Mouse (Mus musculus) A20 (cell line): ENCODE results near the gene Suco.
A peak's percentile ranks its signal among the peaks of the same experiment; 100 is the strongest.

ENCODE experiments used
- DNase-seq: peaks from one replicate; pipeline ENCODE4 v3.0.0-alpha.2; 2011; ENCODE audit warnings: low read depth, low spot score

Gene Suco

GRCm38 (mm10) chr1:161894553-161894952, 18.1 kb upstream of the Suco start:
- DNase-seq, result no peak

GRCm38 (mm10) chr1:161894126-161894525, 17.6 kb upstream of the Suco start:
- no peak for DNase-seq

- peak; percentile 40 for DNase-seq
Observed at GRCm38 (mm10) chr1:161888823-161889222, 12.3 kb upstream of the Suco start.

- no peak for DNase-seq
Observed at GRCm38 (mm10) chr1:161887679-161888260, 11.3 kb upstream of the Suco start.

DNA sequence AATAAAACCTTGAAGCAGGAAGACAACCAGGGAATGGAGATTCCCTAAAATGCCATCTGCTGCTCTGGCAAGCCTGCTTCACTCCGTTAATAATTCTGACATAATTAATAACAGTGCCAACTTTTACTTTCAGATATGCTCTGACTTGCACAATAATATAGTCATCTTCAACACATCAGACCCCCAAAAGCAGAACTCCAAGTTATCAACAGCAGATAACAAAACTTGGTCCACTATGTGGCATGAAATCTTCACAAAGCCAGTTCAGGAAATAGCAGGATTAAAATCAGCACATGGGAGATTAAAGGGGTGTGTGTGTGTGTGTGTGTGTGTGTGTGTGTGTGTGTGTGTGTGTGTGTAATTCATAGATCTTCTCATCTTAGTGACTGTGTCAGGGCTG, 9.3 kb upstream of the Suco start:
- no peak for DNase-seq

DNA sequence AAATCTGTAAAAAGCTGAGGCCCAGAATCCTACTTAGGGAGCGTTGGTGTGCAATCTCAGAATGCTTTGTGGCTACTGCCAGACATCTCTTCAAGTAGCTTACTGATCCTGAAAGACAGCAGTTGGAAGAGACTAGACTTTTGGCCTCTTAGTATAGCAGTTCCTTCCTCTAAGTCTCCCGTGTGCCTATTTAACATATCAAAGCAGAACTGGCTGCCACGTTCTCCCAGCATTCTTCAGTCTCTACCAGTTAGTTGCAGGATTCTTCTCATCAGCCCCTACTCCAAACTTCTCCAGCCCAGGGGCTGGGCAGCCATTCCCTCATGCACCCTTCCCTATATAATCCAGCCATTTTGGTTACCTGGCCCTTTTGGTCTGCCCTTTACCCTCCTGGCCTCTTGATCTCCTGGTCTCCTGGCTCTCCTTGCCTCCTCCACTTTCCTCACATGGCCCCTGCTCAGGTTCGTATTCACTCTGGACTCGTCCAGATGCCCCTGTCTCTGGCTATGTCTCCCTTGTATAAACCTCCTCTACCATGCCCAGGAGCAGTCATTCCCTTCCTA, 1.2 kb upstream of the Suco start:
- no peak for DNase-seq

DNA sequence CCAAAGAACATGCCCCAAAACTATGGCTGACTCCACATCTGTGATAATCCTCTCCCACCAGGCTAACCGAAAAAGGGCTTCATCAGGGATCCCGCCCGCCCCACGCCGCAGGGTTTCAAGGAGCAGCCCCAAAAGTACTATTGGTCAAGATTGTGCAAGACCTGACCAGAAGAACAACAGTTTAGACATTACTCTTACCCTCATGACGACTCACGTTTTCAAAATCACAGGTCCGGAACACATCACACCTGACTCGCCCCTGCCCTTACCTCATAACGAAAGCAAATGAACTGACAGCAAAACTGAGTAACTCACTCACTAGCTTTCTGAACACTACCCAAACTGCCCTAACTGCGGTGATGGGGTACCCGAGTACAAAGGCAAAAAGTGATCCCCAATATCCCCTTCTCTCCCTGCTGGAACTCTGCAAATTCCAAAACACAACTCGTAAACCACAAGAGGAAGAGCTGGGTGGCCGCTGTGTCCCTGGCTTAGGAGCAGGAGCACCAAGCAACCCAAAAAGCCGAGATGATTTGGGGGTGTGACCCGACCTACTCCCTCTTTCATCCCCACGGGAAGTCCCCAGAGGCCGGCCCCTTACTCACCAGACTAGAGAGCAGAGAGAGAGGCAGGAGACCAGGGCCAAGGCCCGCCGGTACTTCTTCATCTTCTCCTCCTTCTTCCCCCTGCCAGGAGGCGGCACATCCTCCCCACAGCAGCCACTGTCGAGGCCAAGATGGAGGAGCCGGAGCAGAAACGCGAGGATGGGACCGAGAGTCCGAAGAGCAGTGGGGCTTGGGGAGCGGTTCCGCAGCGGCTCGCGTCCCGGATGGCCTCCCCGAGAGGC, 553 bp downstream of the Suco start:
- peak; percentile 86 for DNase-seq

GRCm38 (mm10) chr1:161869422-161869821, 7.1 kb downstream of the Suco start:
- DNase-seq, result no peak

DNA sequence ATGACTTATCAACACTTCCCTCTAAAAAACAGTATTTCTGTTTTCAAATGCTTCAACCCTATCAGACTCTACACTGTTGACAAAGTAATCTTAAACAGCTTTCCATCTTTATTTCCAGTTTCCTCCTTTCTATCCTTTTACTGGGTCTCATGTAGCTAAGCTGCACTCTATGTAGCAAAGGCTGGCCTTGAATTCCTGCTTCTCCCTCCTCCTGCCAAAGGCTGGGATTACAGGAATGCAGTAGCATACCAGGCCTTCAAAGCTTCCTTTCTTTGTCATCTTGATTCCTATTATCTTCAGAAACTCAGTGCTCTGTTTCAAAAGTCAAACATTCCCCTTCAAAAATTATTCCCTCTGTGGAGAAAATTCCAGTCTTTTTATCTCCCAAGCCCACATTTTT, 8.1 kb downstream of the Suco start:
- no peak for DNase-seq

DNA sequence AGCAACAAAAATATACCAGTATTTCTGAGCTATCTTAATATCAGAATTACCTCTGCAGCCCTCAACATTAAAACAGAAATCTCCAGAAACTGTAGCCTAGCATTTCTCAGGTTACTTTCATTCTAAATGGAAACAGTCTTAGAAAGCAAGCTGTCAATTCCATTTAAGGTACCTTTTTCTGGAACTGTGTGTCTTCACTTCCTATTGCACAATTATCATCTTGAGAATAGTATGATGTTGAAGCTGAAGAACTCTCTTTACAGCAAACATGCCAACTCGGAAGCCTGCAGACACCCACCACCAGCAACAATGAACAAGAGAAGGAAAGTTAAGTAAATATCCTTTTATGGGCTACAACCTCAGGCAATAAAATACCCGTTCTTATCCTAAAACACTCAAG, 12.7 kb downstream of the Suco start:
- no peak for DNase-seq

- peak; percentile 43 for DNase-seq
Observed at GRCm38 (mm10) chr1:161859248-161859647, 17.2 kb downstream of the Suco start.

DNA sequence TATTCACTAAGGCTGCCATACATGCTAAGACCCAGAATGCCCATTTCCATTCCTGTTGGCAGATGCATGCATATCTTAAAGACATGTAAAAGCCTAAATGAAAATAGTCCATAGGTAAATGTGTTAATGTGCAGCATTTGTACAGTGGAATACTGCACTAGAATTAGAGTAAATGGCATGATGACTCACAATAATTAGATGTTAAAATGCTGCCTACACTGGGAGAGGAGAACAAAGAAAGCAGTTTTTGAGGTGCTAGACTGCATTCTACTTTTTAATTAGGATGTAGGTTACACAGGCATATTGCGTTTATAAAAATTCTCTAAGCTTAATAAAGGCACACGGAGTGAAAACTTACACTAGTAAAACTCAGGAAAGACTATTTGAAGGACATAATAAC, 49.8 kb downstream of the Suco start:
- no peak for DNase-seq

- DNase-seq, result no peak
Observed at GRCm38 (mm10) chr1:161809428-161809827, 67.1 kb downstream of the Suco start.

DNA sequence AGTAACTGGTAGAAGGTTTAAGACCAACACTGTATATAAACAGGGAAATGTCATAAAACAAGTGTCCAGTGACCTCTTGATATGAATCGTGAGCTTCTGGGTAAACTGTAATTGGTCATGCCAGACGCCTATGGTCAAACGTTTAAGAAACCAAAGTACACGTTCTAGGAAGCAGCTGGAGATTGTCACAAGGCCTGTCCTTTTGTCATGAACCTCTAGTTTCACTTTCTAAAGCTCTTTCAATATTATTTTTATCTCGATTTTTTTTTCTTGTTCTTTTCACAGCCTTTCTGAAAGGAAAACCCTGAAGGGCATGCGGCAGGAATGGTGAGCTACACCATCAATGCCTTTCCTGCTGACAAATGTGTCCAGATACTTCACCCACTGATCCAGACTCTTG, 67.5 kb downstream of the Suco start:
- DNase-seq, result peak; percentile 22

DNA sequence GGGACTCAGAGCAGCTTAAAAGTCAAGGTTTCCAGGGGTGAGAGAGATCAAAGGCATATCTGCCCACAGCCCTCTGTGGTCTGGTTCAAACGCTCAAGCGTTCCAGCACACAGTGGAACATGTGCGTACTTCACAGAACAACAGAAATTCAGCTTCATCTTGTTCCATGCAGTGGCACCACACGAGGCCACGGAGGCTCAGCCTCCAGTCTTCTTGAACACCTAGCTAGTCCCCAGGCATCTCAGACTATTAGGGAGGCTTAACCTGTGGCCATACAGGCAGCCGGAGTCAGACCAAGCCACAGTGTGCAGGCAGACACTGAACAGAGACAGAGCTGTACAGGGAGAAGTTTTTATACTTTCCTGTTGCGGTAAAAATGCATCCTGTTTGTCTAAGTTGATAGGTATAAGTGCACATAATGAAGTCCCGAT, 71.9 kb downstream of the Suco start:
- DNase-seq, result no peak

GRCm38 (mm10) chr1:161801321-161801720, 75.2 kb downstream of the Suco start:
- DNase-seq, result no peak

DNA sequence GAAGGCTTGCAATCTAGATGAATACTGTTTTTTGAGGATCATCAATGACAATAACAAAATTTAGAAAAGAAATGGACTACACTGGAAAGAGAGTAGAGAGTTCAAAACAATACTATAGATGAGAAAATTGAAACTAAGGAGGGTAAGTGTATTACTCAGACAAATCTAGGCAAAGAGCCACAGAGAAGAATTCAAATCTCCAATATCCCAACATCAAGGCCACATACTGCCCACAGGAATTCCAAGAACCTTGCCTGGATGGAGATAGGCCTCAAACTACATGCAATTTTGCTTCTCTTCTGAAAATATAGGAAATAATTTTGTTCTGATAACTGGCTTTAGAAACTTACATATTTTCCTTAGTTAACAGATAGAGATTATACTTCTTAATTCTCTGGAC, 76.2 kb downstream of the Suco start:
- DNase-seq, result no peak

- no peak for DNase-seq
Observed at GRCm38 (mm10) chr1:161799791-161800190, 76.7 kb downstream of the Suco start.

- DNase-seq, result peak; percentile 46
Observed at GRCm38 (mm10) chr1:161798866-161799265, 77.6 kb downstream of the Suco start.

- DNase-seq, result no peak
Observed at GRCm38 (mm10) chr1:161794447-161795211, 81.9 kb downstream of the Suco start.

DNA sequence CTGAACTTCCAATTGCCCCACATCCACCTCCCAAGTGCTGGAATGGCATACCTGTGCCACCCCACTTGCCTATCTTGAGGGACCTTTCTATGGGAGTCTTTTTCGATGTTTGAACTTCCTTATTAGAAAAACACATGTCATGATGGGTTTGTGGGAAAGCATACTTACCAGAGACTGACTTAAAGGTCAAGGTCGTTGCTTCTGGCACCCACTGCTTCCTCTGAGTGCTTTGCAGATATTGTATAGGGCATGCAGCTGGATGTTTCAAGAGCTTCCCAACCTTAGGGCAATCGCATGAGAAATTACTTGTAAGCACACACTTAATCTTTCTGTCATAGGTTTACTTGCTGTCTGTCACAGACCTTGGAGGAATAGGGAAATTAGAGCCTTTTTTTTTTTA, 83.2 kb downstream of the Suco start:
- DNase-seq, result no peak

- DNase-seq, result no peak
Observed at GRCm38 (mm10) chr1:161792687-161792969, 83.9 kb downstream of the Suco start.
